Mouse (Mus musculus) testis, postnatal 14 days (tissue): ENCODE measurements around the gene Wdcp.
"Not testable (repeated sequence)": the region's sequence is repeated elsewhere in the genome, so short reads cannot be mapped to it uniquely, and the experiment has no call there.

Experiments used
- DNase-seq: peaks from one replicate; pipeline ENCODE4 v3.0.0; 2021; ENCODE audit warnings: low spot score

Gene Wdcp

GRCm38 (mm10) chr12:4871260-4871659 lies 28.2 kb downstream of the Wdcp start:
- no peak for DNase-seq

- DNase-seq: no peak
Observed at GRCm38 (mm10) chr12:4872273-4872672, 29.2 kb downstream of the Wdcp start.

GRCm38 (mm10) chr12:4872983-4873477 lies 29.9 kb downstream of the Wdcp start:
- DNase-seq: no peak

GRCm38 (mm10) chr12:4873531-4873930 lies 30.4 kb downstream of the Wdcp start:
- DNase-seq: no peak

- peak; percentile 66 for DNase-seq
Observed at GRCm38 (mm10) chr12:4874161-4874927, 31.2 kb downstream of the Wdcp start, which contains the start of gene Mfsd2b. Gene Mfsd2b (minus strand): TSS chr12:4874359.

- DNase-seq: no peak
Observed at GRCm38 (mm10) chr12:4875623-4876022, 32.5 kb downstream of the Wdcp start.

- no peak for DNase-seq
Observed at GRCm38 (mm10) chr12:4878296-4878783, 35.2 kb downstream of the Wdcp start.

GRCm38 (mm10) chr12:4879048-4879447 lies 35.9 kb downstream of the Wdcp start:
- no peak for DNase-seq

- DNase-seq: no peak
Observed at GRCm38 (mm10) chr12:4882086-4882485, 39.0 kb downstream of the Wdcp start.

- no peak for DNase-seq
Observed at GRCm38 (mm10) chr12:4885062-4885461, 42.0 kb downstream of the Wdcp start.

- not testable (repeated sequence) for DNase-seq
Observed at GRCm38 (mm10) chr12:4886581-4886980, 43.5 kb downstream of the Wdcp start.

- no peak for DNase-seq
Observed at GRCm38 (mm10) chr12:4888739-4889138, 45.6 kb downstream of the Wdcp start.

- no peak for DNase-seq
Observed at GRCm38 (mm10) chr12:4889251-4889650, 46.1 kb downstream of the Wdcp start.

- no peak for DNase-seq
Observed at GRCm38 (mm10) chr12:4889891-4890290, 46.8 kb downstream of the Wdcp start.

GRCm38 (mm10) chr12:4898024-4898423 lies 54.9 kb downstream of the Wdcp start:
- no peak for DNase-seq

- no peak for DNase-seq
Observed at GRCm38 (mm10) chr12:4905946-4906345, 62.8 kb downstream of the Wdcp start.

GRCm38 (mm10) chr12:4906476-4906875 lies 63.4 kb downstream of the Wdcp start:
- DNase-seq: no peak

GRCm38 (mm10) chr12:4906951-4907906 lies 64.1 kb downstream of the Wdcp start, which contains the start of gene Ubxn2a:
Gene Ubxn2a (minus strand): TSS chr12:4907705.
- peak; percentile 90 for DNase-seq

- DNase-seq: no peak
Observed at GRCm38 (mm10) chr12:4908391-4908790, 65.3 kb downstream of the Wdcp start.
